13 mouse cellular contexts compared by ENCODE assay signal in the genomic region with DNA sequence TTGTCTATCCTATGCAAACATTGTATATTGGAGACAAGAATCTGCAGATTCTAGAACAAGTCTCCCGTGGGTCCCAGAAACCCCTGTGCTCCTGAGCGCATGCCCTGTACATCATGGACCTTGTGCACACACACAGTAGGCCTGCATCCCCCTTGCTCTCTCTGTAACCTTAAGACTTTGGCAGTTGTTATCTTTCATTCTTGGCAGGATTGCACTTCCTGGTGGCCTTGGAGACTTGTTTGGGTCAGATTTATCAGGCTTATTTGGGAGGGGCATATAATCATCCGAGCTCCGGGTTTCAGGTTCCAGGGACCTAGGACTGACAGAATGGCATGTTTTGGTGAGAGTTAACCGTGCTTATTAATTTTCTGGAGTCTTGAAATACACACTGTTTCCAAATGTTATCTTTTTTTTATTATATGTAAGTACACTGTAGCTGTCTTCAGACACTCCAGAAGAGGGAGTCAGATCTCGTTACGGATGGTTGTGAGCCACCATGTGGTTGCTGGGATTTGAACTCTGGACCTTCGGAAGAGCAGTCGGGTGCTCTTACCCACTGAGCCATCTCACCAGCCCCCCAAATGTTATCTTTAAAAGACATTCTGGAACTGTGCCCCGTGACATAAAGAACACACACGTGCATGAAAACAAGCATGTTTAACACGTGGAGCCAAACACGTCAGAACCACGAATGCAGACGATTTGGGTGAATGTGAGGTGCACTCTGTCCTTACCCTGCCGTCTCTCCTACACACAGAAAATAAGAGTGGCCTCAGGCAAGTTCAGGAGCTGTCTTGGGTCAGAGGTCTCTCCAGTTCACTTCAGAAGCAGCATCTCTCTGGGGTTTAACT.
DNase-seq lines count a peak whose midpoint lies in the region; ATAC-seq and TF ChIP-seq lines count a peak whose summit lies in the region.
"Had no signal": no experiment of that assay in that cellular context is flagged by ENCODE, and none has a peak within 500 bp of the region (broad histone marks: within the 10 kb centered on the region; RNA-seq: fewer than 3 reads in every experiment).

No protein-coding gene starts in this region.

- no peak overlapping the region for H3K4me3 ChIP-seq in hindbrain, embryonic 12.5 days
- no peak overlapping the region for H3K4me3 ChIP-seq in hindbrain, embryonic 16.5 days (ENCODE audit: low read length)
- H3K4me3 ChIP-seq in bone marrow macrophage, adult 2 months (ENCODE audit: insufficient read depth, low read length): peak overlapping the region; percentile 35
- no peak overlapping the region for H3K4me3 ChIP-seq in limb, embryonic 14.5 days (replicated peaks; ENCODE audit: low read length)
- H3K4me3 ChIP-seq: forebrain, embryonic 15.5 days; midbrain, embryonic 15.5 days had no signal

- no peak for TF ChIP-seq POLR2A in bone marrow macrophage, adult 2 months (IDR thresholded peaks at IDR 0.05; ENCODE audit: borderline replicate concordance, low read depth, low read length)
- TF ChIP-seq POLR2A in limb, embryonic 14.5 days (IDR thresholded peaks at IDR 0.05; ENCODE audit: borderline replicate concordance, extremely low read depth, insufficient read depth, insufficient read length): no peak

- no peak overlapping the region for H3K9ac ChIP-seq in hindbrain, embryonic 12.5 days
- H3K9ac ChIP-seq in hindbrain, embryonic 16.5 days (ENCODE audit: low read depth, low read length): no peak overlapping the region
- H3K9ac ChIP-seq in limb, embryonic 14.5 days (ENCODE audit: low read depth, low read length, severe bottlenecking): no peak overlapping the region
- H3K9ac ChIP-seq: forebrain, embryonic 15.5 days; midbrain, embryonic 15.5 days had no signal

- no peaks in the 10 kb centered on the region for H3K9me3 ChIP-seq in hindbrain, embryonic 12.5 days (replicated peaks)
- H3K9me3 ChIP-seq in hindbrain, embryonic 16.5 days (ENCODE audit: control insufficient read depth, low read length): no peaks in the 10 kb centered on the region
- no peaks in the 10 kb centered on the region for H3K9me3 ChIP-seq in limb, embryonic 14.5 days (ENCODE audit: control insufficient read depth, low read length)
- H3K9me3 ChIP-seq: forebrain, embryonic 15.5 days; midbrain, embryonic 15.5 days had no signal

- H3K4me2 ChIP-seq in hindbrain, embryonic 12.5 days (replicated peaks): no peak overlapping the region
- no peak overlapping the region for H3K4me2 ChIP-seq in hindbrain, embryonic 16.5 days (ENCODE audit: low read length)
- H3K4me2 ChIP-seq in limb, embryonic 14.5 days (replicated peaks; ENCODE audit: low read depth, low read length, severe bottlenecking): no peak overlapping the region
- H3K4me2 ChIP-seq: forebrain, embryonic 15.5 days; midbrain, embryonic 15.5 days had no signal

- DNase-seq in 416B (ENCODE audit: low read depth): peak; percentile 87
- no peak for DNase-seq in limb, embryonic 14.5 days (ENCODE audit: low spot score)
- no peak for DNase-seq in frontal cortex, adult 2 months (ENCODE audit: extremely low spot score in 1 of 2, low spot score in 1 of 2)
- no peak for DNase-seq in urinary bladder, postnatal 10 days (ENCODE audit: low spot score)
- DNase-seq in layer of hippocampus, adult 9-10 months (ENCODE audit: low spot score): no peak
- DNase-seq: cerebellum, adult 11 months; kidney, adult 11 months had no signal

- peaks cover 38% of the 10 kb centered on the region for H3K4me1 ChIP-seq in hindbrain, embryonic 12.5 days
- peaks cover 23% of the 10 kb centered on the region for H3K4me1 ChIP-seq in hindbrain, embryonic 16.5 days (ENCODE audit: control insufficient read depth, insufficient read depth, low read depth, low read length)
- H3K4me1 ChIP-seq in bone marrow macrophage, adult 2 months (ENCODE audit: control insufficient read depth, insufficient read depth, low read length): peaks cover 85% of the 10 kb centered on the region
- H3K4me1 ChIP-seq in limb, embryonic 14.5 days (ENCODE audit: control insufficient read depth, insufficient read depth, low read length): peaks cover 62% of the 10 kb centered on the region

- WGBS in hindbrain, embryonic 12.5 days: 87% methylated on average over 16 of the region's 16 CpGs
- 93% methylated on average over 16 of the region's 16 CpGs for WGBS in hindbrain, embryonic 16.5 days
- WGBS in limb, embryonic 14.5 days: 84% methylated on average over 16 of the region's 16 CpGs

- no peaks in the 10 kb centered on the region; the same call in 1 of the 2 replicates for H3K27me3 ChIP-seq in hindbrain, embryonic 12.5 days
- no peaks in the 10 kb centered on the region for H3K27me3 ChIP-seq in hindbrain, embryonic 16.5 days (replicated peaks; ENCODE audit: control insufficient read depth, insufficient read depth, low read length)
- no peaks in the 10 kb centered on the region for H3K27me3 ChIP-seq in limb, embryonic 14.5 days (ENCODE audit: control insufficient read depth, insufficient read depth, low read length)
- H3K27me3 ChIP-seq: forebrain, embryonic 15.5 days; midbrain, embryonic 15.5 days; Patski had no signal

- H3K27ac ChIP-seq in hindbrain, embryonic 12.5 days: 0 out of 2 replicates have a peak overlapping the region, but pooled peaks have one; percentile 19
- H3K27ac ChIP-seq in hindbrain, embryonic 16.5 days (ENCODE audit: low read depth, low read length): no peak overlapping the region
- H3K27ac ChIP-seq in bone marrow macrophage, adult 2 months (ENCODE audit: insufficient read depth, low read depth, low read length): peak overlapping the region; percentile 99
- peak overlapping the region; percentile 82; the same call in 1 of the 2 replicates for H3K27ac ChIP-seq in limb, embryonic 14.5 days (replicated peaks; ENCODE audit: low read depth, low read length)
- H3K27ac ChIP-seq: forebrain, embryonic 15.5 days; midbrain, embryonic 15.5 days had no signal

- H3K36me3 ChIP-seq in hindbrain, embryonic 12.5 days: no peaks in the 10 kb centered on the region
- no peaks in the 10 kb centered on the region for H3K36me3 ChIP-seq in hindbrain, embryonic 16.5 days (ENCODE audit: control insufficient read depth, insufficient read depth, low read length)
- H3K36me3 ChIP-seq in limb, embryonic 14.5 days (ENCODE audit: control insufficient read depth, insufficient read depth, low read length): no peaks in the 10 kb centered on the region; the same call in 1 of the 2 replicates
- H3K36me3 ChIP-seq: forebrain, embryonic 15.5 days; midbrain, embryonic 15.5 days had no signal

- ATAC-seq in hindbrain, embryonic 12.5 days (ENCODE audit: low FRiP score): no peak
- ATAC-seq in hindbrain, embryonic 16.5 days: no peak
- ATAC-seq in limb, embryonic 14.5 days (ENCODE audit: low FRiP score, low read depth): no peak
- ATAC-seq: forebrain, embryonic 15.5 days; midbrain, embryonic 15.5 days; Patski had no signal

- no peak for TF ChIP-seq CTCF in bone marrow macrophage, adult 2 months (IDR thresholded peaks at IDR 0.05; ENCODE audit: low read depth, low read length)
